Mouse (Mus musculus): ENCODE data around the gene Samd5.

DNA sequence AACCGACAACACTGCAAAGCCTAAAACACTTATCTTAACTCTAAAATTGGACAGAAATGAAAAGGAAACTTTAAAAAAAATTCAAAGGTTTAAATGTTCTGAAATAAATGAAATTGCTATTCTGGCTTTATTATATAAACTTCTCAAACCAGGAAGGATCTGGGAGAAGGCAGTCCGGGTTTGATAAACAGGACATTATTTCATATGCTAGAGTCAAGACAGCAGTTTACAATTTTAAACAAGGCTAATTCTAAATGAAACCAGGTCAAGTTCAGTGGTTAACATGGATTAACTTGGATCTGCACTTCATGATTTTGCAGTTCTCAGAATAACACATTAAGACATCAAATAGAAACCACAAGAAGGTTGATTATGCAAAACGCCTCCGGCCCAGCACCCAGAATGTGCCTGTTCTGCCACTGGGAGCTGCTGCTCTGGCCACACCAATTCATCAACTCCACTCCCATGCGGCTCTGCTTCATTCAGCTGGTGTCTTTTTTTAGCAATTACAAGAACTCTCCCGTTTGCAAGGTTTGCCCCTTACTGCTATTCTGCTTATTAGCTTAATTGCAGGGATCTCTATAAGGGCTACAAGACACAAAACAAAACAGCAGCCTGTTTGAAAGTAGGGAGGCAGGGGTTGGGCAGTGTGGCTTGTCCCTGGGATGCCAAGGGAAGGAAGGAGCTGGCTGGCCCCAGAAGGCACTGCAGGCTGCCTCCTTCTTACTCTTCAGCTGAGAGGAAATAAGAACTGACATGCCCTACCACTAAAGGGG lies 24.8 kb downstream of the Samd5 start:
- no peak for TF ChIP-seq GATA1 (IDR thresholded peaks at IDR 0.05; ENCODE audit: borderline replicate concordance, low read length)
- no peak for TF ChIP-seq FLI1 (IDR thresholded peaks at IDR 0.05; ENCODE audit: low read length)

Measured in megakaryocyte, embryonic 14.5 days (primary cell).